Mouse (Mus musculus) brain, embryonic 14.5 days (tissue): Measurements from ENCODE around the gene F2.

Source experiments
- CTCF ChIP-seq: fragments of 200-500 bp; IDR thresholded peaks from 2 replicates; pipeline ENCODE4 v1.5.1; 2012; ENCODE audit warnings: inconsistent platforms, mild to moderate bottlenecking, moderate library complexity, borderline replicate concordance; ENCODE audit not compliant: insufficient read depth, insufficient read length; ENCODE audit errors: extremely low read depth
- POLR2A ChIP-seq: fragments of 200-500 bp; IDR thresholded peaks from 2 replicates; pipeline ENCODE4 v1.6.1; 2012; ENCODE audit warnings: mild to moderate bottlenecking, inconsistent platforms, borderline replicate concordance; ENCODE audit not compliant: poor library complexity, insufficient read depth, insufficient read length, severe bottlenecking; ENCODE audit errors: extremely low read depth

DNA sequence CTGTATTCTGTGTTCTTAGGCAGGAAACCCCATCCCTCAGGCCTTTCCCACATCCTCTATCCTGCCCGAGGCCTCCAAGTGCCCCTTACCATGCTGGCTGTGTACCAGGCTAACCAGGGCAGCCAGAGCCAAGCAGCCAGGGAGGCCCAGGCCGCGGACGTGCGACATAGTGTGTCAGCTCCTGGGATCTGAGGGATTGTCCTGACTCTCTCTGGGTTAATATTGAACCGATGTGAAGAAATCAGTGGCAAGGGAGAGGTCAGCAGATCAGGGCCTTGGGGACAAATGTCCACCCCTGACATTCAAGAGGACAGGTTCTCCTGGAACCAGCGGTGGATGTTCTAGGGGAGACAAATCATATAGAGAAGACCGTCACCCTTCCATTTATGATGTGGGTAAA is at the start of gene F2:
- no peak for TF ChIP-seq POLR2A
- no peak for TF ChIP-seq CTCF
